Mouse (Mus musculus): ENCODE data around the gene Psma2.
A peak's percentile ranks its signal among the peaks of the same experiment; 100 is the strongest.

Gene Psma2

DNA sequence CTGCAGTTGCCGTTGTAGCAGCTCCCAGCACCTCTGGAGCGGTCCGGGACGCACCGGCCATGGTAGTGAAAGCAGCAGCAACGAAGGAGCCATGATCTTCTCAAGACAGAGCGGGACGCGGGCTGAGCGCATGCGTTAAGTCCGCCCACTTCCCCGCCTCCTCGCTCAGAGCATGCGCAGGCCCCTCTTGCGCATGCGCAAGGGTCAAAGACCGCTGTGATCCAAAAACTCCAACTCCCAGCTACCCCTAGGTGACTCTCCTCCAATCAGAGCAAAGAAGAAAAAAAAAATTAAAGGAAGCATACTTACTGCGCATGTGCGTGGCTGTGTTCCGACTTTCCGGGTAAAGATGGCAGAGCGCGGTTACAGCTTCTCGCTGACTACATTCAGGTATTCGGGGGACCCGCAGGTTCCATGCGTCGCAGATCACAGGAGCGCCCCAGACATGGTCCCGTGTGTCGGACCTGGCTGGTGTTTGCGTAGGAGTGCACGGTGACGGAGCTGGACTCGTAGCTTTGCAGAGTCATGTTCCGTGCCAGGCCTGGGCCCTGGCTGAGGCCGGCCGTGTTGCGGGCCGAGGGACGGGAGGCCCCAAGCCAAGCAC lies at the start of gene Psma2, which contains the start of gene Mrpl32:
Gene Psma2 (plus strand): TSS at position 315 of the 604 bp plus-strand sequence.
Gene Mrpl32 (minus strand): TSS at position 240 of the 604 bp plus-strand sequence.
- DNase-seq (ENCODE audit: low spot score), result peak; percentile 99

DNA sequence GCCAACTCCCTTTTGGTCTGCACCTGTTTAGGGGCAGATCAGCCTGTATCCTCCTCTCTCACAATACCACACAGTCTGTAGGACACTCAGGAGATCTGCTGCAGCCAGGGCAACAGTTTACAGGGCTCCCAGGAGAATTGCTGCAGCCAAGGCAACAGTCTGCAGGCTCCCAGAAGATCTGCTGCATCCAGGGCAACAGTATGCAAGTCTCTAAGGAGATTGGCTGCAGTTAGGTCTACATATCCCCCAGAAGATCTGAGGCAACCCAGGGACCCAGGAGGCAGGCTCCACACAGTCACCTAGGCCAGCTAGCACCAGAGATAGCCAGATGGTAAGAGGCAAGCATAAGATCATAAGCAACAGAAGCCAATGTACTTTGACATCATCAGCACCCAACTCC lies 38.9 kb upstream of the Psma2 start:
- no peak for DNase-seq (ENCODE audit: low spot score)

DNA sequence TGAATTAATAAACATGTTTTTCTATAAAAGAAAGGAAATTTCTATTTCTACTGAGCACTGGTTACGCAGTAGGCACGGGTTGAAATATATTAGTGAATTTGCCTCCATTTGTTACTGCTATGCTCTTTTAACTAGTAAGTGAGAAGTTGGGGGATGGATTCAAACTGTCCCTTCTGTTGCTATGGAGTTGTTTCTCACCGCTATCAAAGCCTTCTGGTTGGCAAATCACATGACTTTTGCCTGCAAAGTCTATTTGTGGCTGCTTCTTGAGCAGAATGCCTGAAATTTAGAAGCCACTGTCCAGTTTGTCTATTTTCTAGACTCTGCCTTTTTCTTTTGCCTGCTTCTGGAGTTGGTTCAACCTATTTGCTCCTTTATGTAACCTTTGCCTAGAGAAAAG lies 32.6 kb upstream of the Psma2 start:
- DNase-seq (ENCODE audit: low spot score), result no peak

DNA sequence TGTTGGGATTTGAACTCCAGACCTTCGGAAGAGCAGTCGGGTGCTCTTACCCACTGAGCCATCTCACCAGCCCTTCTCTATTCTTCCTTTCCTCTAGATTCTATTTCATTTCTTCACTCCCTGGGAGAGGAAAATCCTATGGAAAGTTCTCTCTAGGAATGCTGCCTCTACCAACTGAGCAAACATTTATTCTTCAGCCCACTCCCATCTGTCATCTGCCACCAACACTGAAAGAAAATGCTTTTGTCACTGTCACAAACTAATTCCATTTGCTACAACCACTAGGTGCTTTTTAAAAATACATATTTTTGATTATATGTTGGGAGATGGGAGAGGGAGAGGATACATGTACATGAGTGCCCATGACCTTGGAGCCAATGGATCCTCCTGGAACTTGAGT lies 10.3 kb upstream of the Psma2 start:
- DNase-seq (ENCODE audit: low spot score), result no peak

DNA sequence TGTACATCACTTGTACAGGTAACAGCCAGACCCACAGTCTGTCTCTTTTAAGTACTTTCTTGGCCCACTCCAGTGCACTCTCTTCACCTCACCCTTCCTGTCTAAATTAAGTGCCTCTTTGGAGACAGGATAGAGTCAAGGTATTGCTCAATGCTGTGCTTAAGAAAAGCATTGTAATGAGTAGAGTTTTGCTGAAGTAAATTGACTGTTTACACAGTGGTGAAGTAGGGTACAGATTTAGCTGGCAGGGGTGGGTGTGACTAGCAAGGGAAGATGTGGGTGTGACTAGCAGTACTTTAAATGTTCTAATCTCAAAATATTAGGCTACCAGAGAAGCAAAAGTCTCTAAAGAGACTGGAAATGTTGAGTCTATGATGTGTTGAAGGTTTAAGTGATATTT lies 5.4 kb upstream of the Psma2 start:
- no peak for DNase-seq (ENCODE audit: low spot score)

DNA sequence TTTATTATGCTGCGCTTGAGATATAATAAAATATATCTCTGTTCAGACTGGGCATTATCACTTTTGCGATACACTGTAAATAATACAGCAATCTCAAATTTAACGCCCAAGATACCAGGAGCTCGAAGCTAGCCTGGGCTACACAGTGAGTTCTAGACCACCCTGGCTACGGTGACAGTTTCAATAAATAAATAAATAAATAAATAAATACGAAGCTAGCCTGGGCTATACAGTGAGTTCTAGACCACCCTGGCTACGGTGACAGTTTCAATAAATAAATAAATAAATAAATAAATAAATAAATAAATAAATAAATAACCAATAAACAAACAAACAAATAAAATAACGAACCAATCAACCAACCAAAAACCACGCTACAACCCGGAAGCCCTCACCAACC lies 577 bp upstream of the Psma2 start:
- no peak for DNase-seq (ENCODE audit: low spot score)

DNA sequence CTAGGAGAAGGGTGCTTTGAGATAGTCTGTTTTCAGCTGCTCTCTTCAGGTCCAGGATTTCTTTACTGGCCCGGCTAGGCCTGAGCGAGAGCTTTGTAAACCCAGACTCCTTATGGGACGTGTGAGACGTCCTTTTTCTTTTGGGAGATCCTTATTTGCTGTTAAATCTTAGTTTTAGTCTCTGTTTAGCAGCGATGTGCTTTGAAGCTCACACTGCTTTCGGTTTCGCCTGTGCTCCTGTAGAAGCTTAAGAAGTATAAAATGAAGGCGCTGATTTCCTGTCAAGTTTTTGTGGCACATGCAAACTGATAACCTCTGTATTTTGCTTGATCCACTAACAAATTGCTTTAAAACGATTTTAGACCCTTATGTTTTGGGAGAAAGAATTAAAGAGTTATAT lies 513 bp downstream of the Psma2 start:
- no peak for DNase-seq (ENCODE audit: low spot score)

DNA sequence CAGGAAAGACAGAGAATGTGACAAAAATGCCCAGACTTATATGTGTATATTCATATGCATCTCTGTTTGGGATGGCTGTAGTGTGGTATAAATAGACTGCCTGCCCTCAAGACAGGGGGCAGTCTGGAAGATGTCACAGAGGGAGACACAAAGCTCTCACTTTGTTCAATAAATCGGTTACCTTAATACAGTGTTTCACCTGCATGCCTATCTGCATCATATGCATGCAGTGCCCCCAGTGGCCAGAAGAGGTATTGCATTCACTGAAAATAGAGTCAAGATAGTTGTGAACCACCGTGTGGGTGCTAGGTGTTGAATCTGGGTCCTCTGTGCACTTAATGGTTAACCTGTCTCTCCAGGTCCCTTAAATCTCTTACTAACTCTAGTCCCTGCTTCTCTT lies 5.7 kb downstream of the Psma2 start:
- peak; percentile 74 for DNase-seq (ENCODE audit: low spot score)

DNA sequence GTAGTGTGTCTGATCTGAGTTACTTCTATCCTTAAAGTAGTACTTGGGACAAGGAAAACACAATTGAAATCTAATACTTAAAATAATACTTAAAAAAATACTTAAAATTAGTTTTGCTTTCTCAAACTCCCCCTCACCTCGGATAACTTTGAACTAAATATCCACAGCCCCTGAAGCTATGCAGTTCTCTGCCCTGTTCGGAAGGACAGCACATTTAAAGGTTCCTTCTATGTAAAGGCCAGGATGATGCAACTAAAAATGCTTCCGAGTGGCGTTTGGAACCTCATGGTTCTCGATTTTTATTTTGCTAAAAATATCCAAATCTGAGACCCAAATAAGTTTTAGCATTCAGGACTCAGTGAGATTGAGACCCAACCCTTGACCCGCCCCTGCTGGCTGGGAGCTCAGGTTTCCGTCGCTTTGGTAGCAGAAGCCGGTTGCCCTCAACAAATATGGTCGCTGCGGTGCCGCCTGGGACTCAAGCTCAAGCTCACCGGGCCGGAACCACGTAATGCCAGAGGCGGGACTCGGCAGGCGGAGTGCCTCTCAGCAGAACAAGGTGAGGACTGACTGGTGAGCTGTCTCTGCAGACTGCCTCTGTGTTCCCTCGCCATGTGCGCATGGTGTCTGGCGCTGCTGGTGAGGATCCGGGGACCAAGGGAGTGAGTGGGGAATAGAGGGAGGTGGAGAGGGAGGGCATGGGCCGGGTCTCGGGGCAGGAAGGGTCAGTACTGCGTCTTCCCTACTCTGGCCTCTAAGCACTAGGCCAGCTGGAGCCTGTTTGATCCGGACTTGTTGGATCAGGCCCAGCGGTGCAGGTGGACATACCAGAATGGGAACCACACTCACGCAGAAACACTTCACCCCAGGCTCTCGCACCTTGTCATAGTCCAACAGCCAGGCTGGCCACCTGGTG lies 16.9 kb downstream of the Psma2 start, which contains the start of gene AW209491:
Gene AW209491 (plus strand): TSS at position 429 of the 916 bp plus-strand sequence.
- peak; percentile 95 for DNase-seq (ENCODE audit: low spot score)

DNA sequence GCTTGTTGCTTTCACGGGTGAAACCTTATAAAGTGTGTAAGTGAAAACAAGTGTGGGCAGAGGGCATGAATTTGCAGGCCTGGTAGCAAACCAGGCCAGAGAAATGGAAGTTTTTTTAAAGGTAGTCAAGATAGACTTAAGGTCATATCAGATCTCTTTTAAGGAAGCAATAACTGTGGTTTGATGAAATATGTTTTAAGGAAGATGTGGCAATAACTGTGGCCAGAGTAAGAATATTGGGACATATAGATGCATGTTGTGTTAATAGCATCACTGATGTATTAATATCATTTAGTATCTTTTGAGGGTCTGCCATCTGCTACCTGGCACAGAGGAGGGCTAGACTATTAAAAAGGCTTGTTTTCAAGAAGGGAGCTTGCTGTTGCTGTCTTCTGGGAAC lies 27.0 kb downstream of the Psma2 start:
- no peak for DNase-seq (ENCODE audit: low spot score)

DNA sequence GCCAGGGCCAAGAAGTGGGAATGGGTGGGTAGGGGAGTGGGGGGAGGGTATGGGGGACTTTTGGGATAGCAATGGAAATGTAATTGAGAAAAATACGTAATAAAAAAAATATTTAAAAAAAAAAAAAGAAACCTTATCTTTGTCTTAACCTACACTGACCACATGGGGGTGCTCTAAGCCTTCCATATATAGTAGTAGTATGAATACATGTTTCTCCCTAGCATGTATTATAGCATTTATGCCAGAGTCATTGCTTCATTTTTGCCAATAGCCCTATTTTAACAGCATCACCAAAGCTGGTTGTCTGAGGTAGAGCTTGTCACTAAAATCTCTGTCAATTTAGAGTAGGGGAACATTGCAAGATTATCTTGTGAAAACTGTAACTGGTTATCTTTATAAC lies 36.3 kb downstream of the Psma2 start:
- DNase-seq (ENCODE audit: low spot score), result peak; percentile 70

DNA sequence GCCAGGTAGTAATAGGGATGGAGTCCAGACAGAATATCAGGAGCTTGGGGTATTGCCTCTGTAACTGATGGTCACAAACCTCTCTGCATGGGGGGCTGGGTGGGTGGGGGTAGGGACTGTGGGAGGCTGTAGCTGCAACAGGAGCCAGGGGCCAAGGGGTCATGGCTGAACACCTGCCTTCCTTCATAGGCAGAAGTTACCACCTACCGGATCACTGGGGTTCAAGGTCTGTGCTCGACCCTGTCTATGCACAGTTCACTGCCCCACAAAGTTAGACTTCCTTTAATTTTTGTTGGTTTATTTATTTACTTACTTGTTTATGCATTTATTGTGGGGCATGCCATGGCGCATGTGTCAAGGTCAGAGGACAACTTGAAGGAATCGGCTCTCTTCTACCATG lies 54.1 kb downstream of the Psma2 start:
- no peak for DNase-seq (ENCODE audit: low spot score)

DNA sequence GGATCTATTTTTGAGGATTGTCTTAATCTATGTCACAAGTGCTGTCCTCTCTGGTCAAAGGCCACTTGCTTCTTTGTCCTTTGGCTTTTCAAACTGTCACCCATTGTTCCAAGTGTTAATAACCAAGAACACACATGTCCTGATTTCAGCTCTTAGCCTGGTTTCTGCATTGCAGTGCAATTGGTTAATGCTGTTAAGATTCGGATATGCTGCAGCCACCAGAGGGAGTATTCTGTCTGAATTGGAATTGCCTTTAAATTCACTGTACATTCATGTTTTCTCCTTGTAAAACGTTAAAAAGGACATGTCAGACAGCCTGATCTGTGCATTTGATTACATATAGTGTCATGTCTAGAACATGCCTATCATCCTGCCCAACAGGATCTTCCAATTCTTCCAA lies 57.3 kb downstream of the Psma2 start:
- DNase-seq (ENCODE audit: low spot score), result peak; percentile 66

DNA sequence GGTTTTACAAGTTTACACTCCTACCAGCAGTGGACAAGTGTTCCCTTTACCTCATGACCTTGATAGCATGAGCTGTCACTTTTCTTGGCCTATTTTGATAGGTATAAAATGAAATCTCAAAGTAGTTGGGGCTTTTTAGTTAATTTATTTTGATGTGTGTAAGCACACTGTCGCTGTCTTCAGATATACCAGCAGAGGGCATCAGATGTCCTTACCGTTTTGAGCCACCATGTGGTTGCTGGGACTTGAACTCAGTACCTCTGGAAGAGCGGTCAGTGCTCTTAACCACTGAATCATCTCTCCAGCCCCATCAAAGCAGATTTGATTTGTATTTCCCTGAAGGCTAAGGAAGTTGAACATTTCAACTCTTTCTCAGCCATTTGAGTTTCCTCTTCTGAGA lies 75.9 kb downstream of the Psma2 start:
- DNase-seq (ENCODE audit: low spot score), result no peak

DNA sequence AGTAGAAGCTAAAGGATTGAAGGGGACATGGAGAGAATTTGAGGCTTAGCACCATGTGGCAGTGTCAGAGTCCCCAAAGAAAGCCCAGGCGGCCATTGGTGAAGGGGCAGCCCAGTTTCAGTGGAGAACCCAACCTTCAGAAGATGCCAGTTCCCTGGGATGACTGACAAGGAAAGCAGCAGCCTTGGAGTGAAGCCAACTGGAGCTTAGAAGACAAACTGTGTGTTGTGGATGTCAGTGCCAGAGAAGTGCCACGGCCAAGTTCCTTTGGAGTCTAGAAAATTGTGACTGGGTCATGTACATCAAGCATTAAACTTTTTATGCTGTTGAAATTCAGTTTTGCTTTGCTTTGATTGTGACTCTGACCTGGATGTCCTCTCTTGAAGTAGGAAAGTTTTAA lies 103.8 kb downstream of the Psma2 start:
- no peak for DNase-seq (ENCODE audit: low spot score)

DNA sequence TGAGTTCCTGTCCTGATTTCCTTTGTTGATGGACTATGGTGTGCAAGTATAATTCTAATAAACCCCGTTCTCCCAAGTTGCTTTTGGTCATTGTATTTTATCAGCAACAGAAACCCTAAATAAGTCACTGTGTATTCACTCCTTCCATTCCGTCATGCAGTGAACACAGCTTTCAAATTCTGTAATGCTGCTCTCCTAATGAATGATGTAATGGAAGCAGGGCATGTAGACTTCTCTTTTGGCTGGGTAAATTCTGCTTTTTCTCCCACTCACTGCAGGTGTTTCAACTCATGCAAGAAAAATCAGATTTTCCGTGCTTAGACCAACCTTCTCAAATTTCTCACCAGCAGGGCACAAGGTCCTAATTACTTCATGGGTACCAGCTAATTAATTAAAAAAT lies 104.7 kb downstream of the Psma2 start:
- DNase-seq (ENCODE audit: low spot score), result no peak

All from embryo, embryonic 10.5 days (tissue).